Mouse (Mus musculus) hindbrain, embryonic 11.5 days (tissue): ENCODE data around the gene Arl8a. TPM values are rescaled to one million over a fixed set of nuclear protein-coding genes. Genes with fewer than 3 reads are reported as not detected.
"Not testable (repeated sequence)": the region's sequence is repeated elsewhere in the genome, so short reads cannot be mapped to it uniquely, and the experiment has no call there.

ENCODE experiments used
- ATAC-seq: fragments of 200-750 bp; cut with Nextera tagmentation; 2 replicates; pipeline ENCODE4 v1.8.0; 2017; ENCODE audit warnings: mild to moderate bottlenecking, moderate TSS enrichment, moderate library complexity; ENCODE audit not compliant: low FRiP score
- DNase-seq: peaks from one replicate; pipeline ENCODE4 v3.0.0-alpha.2; 2015; ENCODE audit warnings: low spot score
- H3K27ac ChIP-seq: fragments of 300-500 bp; sonication (generic); 2 replicates; pipeline ENCODE4 v1.5.1; 2014; ENCODE audit warnings: mild to moderate bottlenecking, low read depth, low read length
- H3K27me3 ChIP-seq: fragments of 300-500 bp; sonication (generic); 2 replicates; pipeline ENCODE4 v1.6.1; 2014; ENCODE audit warnings: mild to moderate bottlenecking, low read length, moderate library complexity, mixed read lengths; ENCODE audit not compliant: control insufficient read depth, insufficient read depth
- H3K36me3 ChIP-seq: fragments of 300-500 bp; sonication (generic); 2 replicates; pipeline ENCODE4 v1.6.1; 2014; ENCODE audit warnings: mild to moderate bottlenecking, low read length, moderate library complexity, mixed read lengths; ENCODE audit not compliant: control insufficient read depth, insufficient read depth
- H3K4me1 ChIP-seq: fragments of 300-500 bp; sonication (generic); replicated peaks from 2 replicates; pipeline ENCODE4 v1.6.1; 2014; ENCODE audit warnings: low read length, mixed read lengths; ENCODE audit not compliant: control insufficient read depth, insufficient read depth
- H3K4me2 ChIP-seq: fragments of 300-500 bp; sonication (generic); replicated peaks from 2 replicates; pipeline ENCODE4 v1.6.1; 2014; ENCODE audit warnings: mild to moderate bottlenecking, low read depth, low read length
- H3K4me3 ChIP-seq: fragments of 300-500 bp; sonication (generic); 2 replicates; pipeline ENCODE4 v1.5.1; 2014; ENCODE audit warnings: low read depth, low read length
- H3K9ac ChIP-seq: fragments of 300-500 bp; sonication (generic); 2 replicates; pipeline ENCODE4 v1.6.1; 2014; ENCODE audit warnings: low read depth, low read length
- H3K9me3 ChIP-seq: fragments of 300-500 bp; sonication (generic); 2 replicates; pipeline ENCODE4 v1.6.1; 2016; ENCODE audit warnings: low read length; ENCODE audit not compliant: control insufficient read depth
- WGBS: fragments of 180-500 bp; shearing (Covaris S2); extraction: QIAGEN DNeasy Blood & Tissue Kit; methylation state at CpG from one replicate; pipeline ENCODE4 v1.1.7; 2014; 5-methylcytosine and 5-hydroxymethylcytosine counted together
- polyA plus RNA-seq: library from polyadenylated mRNA; unstranded; fragments of >200 nt; fragmentation: Nextera tagmentation; extraction: Ambion mirVana; gene quantifications from 2 replicates; pipeline ENCODE4 v1.2.1, GENCODE M21; 2014

Gene Arl8a
- polyA plus RNA-seq, 1 experiment from 2014 or later = 84.6 TPM

GRCm38 (mm10) chr1:135181275-135181674 lies 34.7 kb downstream of the Arl8a start:
- 84% methylated on average over 4 of the region's 4 CpGs for WGBS
- no peaks in the 10 kb centered on the region for H3K27me3 ChIP-seq
- no peak overlapping the region for H3K4me3 ChIP-seq

GRCm38 (mm10) chr1:135181880-135182623 lies 35.4 kb downstream of the Arl8a start:
- Histone ChIP-seq H3K36me3 (no peaks in the 10 kb centered on the region), H3K4me3 (no peak overlapping the region), H3K9me3 (no peaks in the 10 kb centered on the region), H3K9ac (no peak overlapping the region), H3K4me1 (no peaks in the 10 kb centered on the region), H3K27ac (no peak overlapping the region), H3K27me3 (no peaks in the 10 kb centered on the region), H3K4me2 (no peak overlapping the region)
- ATAC-seq (no peak), DNase-seq (no peak)
- 94% methylated on average over 8 of the region's 8 CpGs for WGBS

More at GRCm38 (mm10) chr1:135181275-135181674, 34.7 kb downstream of the Arl8a start:
- no peaks in the 10 kb centered on the region for H3K36me3 ChIP-seq
- no peak overlapping the region for H3K27ac ChIP-seq
- H3K9me3 ChIP-seq = no peaks in the 10 kb centered on the region
- no peak for ATAC-seq
- no peak overlapping the region for H3K4me2 ChIP-seq
- H3K4me1 ChIP-seq = no peaks in the 10 kb centered on the region
- no peak overlapping the region for H3K9ac ChIP-seq
- DNase-seq = no peak

- DNase-seq (no peak), ATAC-seq (no peak)
- Histone ChIP-seq H3K9ac (no peak overlapping the region), H3K27me3 (no peaks in the 10 kb centered on the region), H3K27ac (no peak overlapping the region), H3K4me2 (no peak overlapping the region), H3K9me3 (no peaks in the 10 kb centered on the region), H3K36me3 (no peaks in the 10 kb centered on the region), H3K4me3 (no peak overlapping the region), H3K4me1 (no peaks in the 10 kb centered on the region)
- WGBS = 75% methylated on average over 3 of the region's 3 CpGs
These were observed 36.4 kb downstream of the Arl8a start for GRCm38 (mm10) chr1:135182975-135183374.

GRCm38 (mm10) chr1:135183448-135183847 lies 36.8 kb downstream of the Arl8a start:
- Histone ChIP-seq H3K4me3 (no peak overlapping the region), H3K27ac (no peak overlapping the region), H3K4me1 (no peaks in the 10 kb centered on the region), H3K36me3 (no peaks in the 10 kb centered on the region), H3K4me2 (no peak overlapping the region), H3K9ac (no peak overlapping the region), H3K9me3 (no peaks in the 10 kb centered on the region), H3K27me3 (no peaks in the 10 kb centered on the region)
- ATAC-seq (no peak), DNase-seq (no peak)
- 72% methylated on average over 4 of the region's 4 CpGs for WGBS

GRCm38 (mm10) chr1:135183941-135184570 lies 37.4 kb downstream of the Arl8a start:
- H3K4me1 ChIP-seq = no peaks in the 10 kb centered on the region
- no peak overlapping the region for H3K27ac ChIP-seq
- H3K4me3 ChIP-seq = no peak overlapping the region
- no peak overlapping the region for H3K4me2 ChIP-seq
- ATAC-seq = no peak
- H3K27me3 ChIP-seq = no peaks in the 10 kb centered on the region
- no peaks in the 10 kb centered on the region for H3K9me3 ChIP-seq
- 78% methylated on average over 11 of the region's 11 CpGs for WGBS
- no peak overlapping the region for H3K9ac ChIP-seq
- no peak for DNase-seq
- no peaks in the 10 kb centered on the region for H3K36me3 ChIP-seq

- Histone ChIP-seq H3K9me3 (no peaks in the 10 kb centered on the region), H3K9ac (no peak overlapping the region), H3K4me3 (no peak overlapping the region), H3K4me2 (no peak overlapping the region), H3K36me3 (no peaks in the 10 kb centered on the region), H3K4me1 (no peaks in the 10 kb centered on the region), H3K27ac (no peak overlapping the region), H3K27me3 (no peaks in the 10 kb centered on the region)
- DNase-seq (no peak), ATAC-seq (no peak)
- WGBS = 23% methylated on average over 5 of the region's 5 CpGs
These were observed 39.3 kb downstream of the Arl8a start for GRCm38 (mm10) chr1:135185936-135186335.

- Histone ChIP-seq H3K36me3 (no peaks in the 10 kb centered on the region), H3K9me3 (no peaks in the 10 kb centered on the region), H3K27ac (no peak overlapping the region), H3K4me3 (no peak overlapping the region), H3K4me2 (no peak overlapping the region), H3K27me3 (no peaks in the 10 kb centered on the region), H3K4me1 (no peaks in the 10 kb centered on the region), H3K9ac (no peak overlapping the region)
- no peak for DNase-seq
- WGBS = 34% methylated on average over 8 of the region's 8 CpGs
- no peak for ATAC-seq
These were observed 39.8 kb downstream of the Arl8a start for GRCm38 (mm10) chr1:135186427-135186826.

- H3K9ac ChIP-seq, H3K9me3 ChIP-seq, H3K4me3 ChIP-seq, H3K4me1 ChIP-seq, H3K27ac ChIP-seq, H3K4me2 ChIP-seq, DNase-seq, H3K36me3 ChIP-seq, H3K27me3 ChIP-seq, ATAC-seq: not testable (repeated sequence)
- 38% methylated on average over 2 of the region's 2 CpGs for WGBS
These were observed 40.4 kb downstream of the Arl8a start for GRCm38 (mm10) chr1:135187016-135187415.

- ATAC-seq = no peak
These were observed 41.6 kb downstream of the Arl8a start for GRCm38 (mm10) chr1:135188197-135188596.

More at GRCm38 (mm10) chr1:135188197-135188596, 41.6 kb downstream of the Arl8a start:
- H3K36me3 ChIP-seq = no peaks in the 10 kb centered on the region
- H3K4me2 ChIP-seq = no peak overlapping the region
- no peak for DNase-seq
- H3K27ac ChIP-seq = no peak overlapping the region
- H3K27me3 ChIP-seq = no peaks in the 10 kb centered on the region
- no peaks in the 10 kb centered on the region for H3K9me3 ChIP-seq
- no peak overlapping the region for H3K9ac ChIP-seq
- WGBS = 22% methylated on average over 3 of the region's 3 CpGs
- no peaks in the 10 kb centered on the region for H3K4me1 ChIP-seq
- no peak overlapping the region for H3K4me3 ChIP-seq
